Mouse (Mus musculus) heart, postnatal 25 days (tissue): ENCODE results near the gene Arhgap10. TPM values are rescaled to one million over a fixed set of nuclear protein-coding genes. Genes with fewer than 3 reads are reported as not detected.

ENCODE experiments used
- DNase-seq: peaks from one replicate; pipeline ENCODE4 v3.0.0; 2022; ENCODE audit warnings: low spot score
- intact Hi-C: fragments of 180-260 bp; cut with DNase I; formaldehyde crosslinking; loops from one replicate; pipeline ENCODE4 v1.15.1; 2025
- total RNA-seq, 2 experiments: library from RNA; stranded (reverse); gene quantifications; 2 replicates each; pipeline ENCODE4 v1.2.3; 2021

Arhgap10 gene
- total RNA-seq, 2 experiments from 2014 or later, result 51.2 to 58.0 TPM

DNA sequence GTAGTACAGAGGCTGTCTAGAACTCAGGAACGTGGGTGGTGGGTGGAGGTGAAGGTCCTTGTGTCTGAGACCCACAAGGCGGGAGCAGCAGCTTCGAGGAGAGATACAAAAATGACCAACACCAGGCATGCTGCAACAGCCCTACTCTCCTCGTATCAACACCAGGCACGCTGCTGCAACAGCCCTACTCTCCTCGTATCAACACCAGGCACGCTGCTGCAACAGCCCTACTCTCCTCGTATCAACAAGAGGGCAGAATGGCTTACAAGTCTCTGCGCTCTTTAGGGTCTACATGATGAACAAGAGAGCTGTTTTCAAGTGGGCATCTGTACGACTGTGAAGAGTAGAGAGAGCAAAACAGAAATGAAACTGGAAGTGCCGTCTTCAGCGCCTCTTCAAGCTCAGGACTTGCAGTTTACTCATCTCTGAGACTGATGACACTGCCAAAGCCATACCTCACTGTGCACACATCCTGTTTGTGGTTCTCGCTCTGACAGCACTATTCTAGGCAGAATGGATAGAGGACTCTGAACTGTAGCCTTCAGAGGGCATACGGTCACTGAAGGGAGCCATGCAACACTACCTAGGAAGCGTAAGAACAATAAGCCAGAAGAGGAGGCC lies 95.0 kb downstream of the Arhgap10 start:
- DNase-seq, result no peak
- intact Hi-C loops, result no loop called here

DNA sequence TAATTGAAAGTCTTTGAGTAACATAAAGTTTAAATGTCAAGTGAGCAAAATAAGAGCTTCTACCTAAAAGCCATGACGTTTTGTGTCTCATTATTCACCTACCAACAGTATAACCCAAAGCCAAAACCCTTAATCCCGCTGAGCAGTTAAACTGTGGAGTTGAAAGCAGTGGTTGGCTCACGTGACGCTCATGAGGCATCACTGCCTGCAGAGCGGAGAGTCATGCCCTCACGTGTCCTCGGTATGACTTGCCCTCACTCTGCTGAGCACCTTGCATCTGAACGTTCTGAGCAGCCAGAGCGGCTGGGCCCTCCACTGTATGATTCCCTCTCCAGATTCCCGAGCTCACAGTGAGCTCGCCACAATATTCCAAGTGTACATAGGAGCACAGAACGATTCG lies 96.2 kb downstream of the Arhgap10 start:
- DNase-seq, result no peak

DNA sequence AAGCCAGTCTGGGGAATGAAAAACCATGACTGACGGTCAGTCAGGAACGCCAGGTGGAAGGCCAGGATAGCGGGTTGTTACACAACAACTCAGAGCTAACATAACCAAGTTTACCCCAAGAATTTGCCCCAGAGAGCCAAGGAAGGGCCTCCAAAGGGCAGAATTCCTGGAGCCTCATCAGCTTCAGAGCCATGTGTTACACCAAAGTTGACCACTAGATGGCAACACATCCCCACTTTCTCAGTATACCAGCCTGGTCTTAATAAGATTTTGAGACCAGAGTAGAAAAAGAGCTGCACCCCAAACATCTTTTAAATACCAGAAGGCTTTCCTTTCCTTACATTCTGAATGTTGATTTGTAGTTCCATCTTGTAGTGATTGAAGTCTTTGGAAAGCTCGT lies 98.0 kb downstream of the Arhgap10 start:
- intact Hi-C loops, result loop anchor here (1.0 to 10.0 kb wide), 3 partner anchors 17 to 585 kb away; no protein-coding TSS in a partner anchor
- DNase-seq, result no peak

More for the DNA sequence above, 96.2 kb downstream of the Arhgap10 start:
- intact Hi-C loops, result loop anchor here (2.0 kb wide), 1 partner anchor 15 kb away; no protein-coding TSS in a partner anchor

DNA sequence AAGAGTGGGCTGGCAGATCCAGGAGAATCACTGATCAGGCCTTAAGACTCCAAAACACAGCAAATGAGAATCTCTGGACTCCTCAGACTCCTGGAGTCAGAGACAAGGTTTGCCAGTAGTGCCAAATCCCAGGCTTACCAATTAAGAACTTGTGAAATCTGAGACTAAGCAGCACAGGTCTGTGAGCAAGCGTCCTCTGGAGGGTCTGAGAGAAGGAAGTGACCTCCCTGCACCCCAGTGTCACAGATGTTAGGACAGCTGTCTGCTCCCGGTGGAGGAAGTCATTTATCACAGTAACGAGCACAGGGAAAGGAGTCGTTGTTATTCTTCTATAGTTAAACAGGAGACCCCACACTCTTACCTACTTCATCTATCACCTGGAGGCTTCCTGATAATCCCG lies 101.0 kb downstream of the Arhgap10 start:
- intact Hi-C loops, result loop anchor here (10.0 kb wide), 1 partner anchor 588 kb away; no protein-coding TSS in a partner anchor
- no peak for DNase-seq

DNA sequence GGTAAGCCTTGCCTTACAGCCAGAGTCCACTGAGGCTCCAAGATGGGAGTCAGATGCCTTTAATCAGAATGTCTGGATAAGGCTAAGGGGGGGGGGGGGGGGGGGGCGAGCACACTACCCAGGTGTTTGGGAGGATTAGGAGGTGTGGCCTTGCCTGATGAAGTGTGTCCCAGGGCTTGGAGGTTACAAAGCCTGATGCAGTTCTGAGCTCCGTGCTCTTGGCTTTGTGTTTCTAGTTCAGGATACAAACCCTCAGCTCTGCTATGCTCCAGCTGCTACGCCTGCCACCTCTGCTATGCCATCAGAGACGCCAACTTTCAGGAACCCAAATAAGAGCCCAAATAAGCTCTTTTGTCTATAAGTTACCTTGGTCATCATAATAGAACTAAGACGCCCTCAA lies 101.7 kb downstream of the Arhgap10 start:
- intact Hi-C loops, result loop anchor here (10.0 kb wide), 1 partner anchor 589 kb away; no protein-coding TSS in a partner anchor

DNA sequence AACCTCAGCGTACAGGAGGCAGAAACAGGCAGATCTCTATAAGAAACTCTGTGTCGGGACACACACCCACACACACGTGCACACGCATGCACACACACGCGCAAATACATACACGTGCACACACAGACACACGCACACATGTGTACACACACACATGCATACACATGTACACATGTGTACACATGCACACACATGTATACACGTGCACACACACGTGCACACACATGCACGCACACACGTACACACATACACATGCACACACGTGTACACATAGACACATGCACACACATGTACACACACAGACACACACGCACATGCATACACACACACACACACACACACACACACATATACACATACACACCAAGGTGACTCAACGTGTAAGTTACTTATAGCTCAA lies 106.5 kb downstream of the Arhgap10 start:
- intact Hi-C loops, result loop anchor here (10.0 kb wide), 1 partner anchor 594 kb away; no protein-coding TSS in a partner anchor
- DNase-seq, result no peak

More for the DNA sequence above, 101.7 kb downstream of the Arhgap10 start:
- DNase-seq, result no peak

DNA sequence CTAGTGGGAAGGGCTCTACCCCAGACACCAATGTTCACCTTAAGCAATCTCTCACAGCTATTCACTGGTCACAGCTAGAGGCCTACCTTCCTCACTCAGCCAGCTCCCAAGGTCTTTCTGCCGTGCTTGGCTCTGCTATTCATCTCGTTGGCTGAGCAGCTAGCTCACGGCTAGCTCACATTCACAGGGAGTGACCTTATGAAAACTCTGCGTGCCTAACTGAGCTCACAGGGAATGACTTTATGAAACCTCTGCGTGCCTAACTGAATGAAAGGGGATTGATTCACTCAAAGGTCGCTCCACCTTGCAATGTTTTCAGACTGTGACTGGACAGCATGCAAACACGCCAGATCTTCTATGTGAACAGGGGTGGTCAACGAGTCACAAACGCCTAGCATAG lies 107.4 kb downstream of the Arhgap10 start:
- intact Hi-C loops, result loop anchor here (10.0 kb wide), 1 partner anchor 594 kb away; no protein-coding TSS in a partner anchor
- DNase-seq, result no peak

DNA sequence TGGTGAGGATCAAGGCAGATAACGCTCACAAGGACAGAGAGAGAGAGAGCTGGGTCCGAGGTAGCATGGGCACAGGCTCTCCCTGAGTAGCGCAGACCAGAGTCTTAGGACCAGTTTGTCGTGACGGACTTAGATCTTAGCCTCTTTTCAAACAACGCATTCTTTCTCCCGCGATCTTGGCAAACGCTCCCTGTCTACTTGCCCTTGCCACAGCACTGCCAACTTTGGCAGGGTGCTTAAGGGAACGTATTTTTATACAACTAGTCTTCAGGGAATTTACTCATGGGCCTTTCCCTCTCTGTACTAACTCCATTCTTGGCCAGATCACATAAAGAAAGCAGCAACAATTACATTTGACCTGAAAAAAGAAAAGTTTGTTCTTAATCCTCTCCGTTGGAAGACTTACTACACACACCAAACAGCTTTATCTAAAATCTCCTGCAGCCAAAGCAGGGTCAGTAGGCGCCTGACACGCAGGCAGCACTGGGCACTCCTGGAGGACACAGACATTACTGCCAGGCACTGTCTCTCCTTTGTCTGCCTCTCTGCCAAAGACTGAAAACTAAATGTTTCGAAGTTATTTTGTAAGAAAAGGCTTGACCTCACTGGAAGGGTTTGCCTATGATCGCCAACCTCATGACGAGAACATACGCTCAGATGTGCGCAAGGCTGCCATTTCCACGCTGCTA lies 109.1 kb downstream of the Arhgap10 start:
- no peak for DNase-seq
- intact Hi-C loops, result no loop called here

DNA sequence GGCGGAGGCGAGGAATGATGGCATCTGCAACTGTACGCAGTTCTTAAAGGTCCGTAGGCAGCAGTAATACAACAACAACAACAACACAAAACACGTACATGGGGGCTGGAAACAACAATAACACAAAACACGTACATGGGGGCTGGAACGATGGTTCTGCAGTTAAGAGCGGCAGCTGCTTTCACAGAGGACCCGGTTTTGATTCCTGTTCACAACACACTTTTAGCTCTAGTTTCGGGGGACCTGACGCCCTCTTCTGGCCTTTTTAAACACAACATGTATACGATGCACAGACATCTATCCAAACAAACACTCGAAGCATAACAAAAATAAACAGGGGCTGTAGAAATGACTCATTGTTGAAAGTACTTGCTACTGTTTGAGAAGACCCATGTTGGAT lies 110.9 kb downstream of the Arhgap10 start:
- no peak for DNase-seq
- intact Hi-C loops, result no loop called here

DNA sequence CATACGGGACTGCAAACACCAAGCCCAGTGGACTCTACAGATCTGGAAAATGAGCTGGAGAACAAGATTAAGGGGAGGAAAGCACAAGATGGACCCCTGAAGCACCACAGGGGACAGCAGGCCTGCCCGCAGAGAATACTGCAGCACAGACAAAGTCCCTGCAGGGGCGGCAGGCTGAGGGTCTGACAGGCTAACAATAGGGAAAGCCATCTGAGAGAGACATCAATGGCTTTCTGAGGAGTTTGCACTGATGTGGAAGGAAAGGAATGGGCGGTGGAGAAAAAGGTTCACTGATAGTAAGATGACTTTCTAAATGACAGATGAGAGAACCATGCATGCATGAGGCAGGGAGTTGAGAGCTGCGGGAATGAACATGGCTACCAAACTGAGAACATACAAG lies 111.3 kb downstream of the Arhgap10 start:
- intact Hi-C loops, result no loop called here
- DNase-seq, result no peak

DNA sequence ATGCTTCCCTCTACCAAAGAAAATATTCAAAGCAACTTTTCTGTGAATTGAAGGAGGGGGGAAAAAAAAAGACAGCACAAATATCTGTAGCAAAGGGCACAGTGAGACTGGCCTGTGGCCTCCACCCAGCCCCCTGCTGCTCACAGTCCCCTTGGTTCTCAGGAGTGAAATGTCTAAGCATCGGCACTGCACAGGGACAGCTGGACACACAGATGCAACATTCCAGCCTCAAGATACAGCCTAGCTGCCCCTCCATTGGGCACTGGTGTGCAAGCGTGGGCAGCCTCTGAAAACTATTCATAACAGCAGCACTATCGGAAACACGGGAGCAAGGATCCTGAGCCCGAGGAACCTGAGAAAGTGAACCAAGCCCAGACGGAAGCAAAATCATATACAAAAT lies 113.7 kb downstream of the Arhgap10 start:
- DNase-seq, result no peak
- intact Hi-C loops, result no loop called here

DNA sequence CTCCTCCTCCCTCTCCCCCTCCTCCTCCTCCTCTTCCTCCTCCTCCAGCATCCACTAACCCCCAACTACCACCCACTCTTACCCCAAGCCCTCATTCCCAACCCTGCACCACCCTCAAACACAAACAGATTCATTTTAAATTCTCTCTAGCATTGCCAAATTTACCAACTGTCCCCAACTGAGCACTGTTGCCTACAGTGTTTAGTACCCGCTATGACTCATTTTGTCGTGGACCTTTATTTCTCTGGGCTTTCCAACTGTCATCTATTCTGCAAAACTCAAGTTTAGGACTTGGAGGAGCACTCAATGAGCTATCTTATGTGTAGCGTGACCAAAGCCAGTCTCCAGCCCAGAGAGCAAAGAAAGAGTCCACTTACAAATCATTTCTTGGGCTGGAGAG lies 115.8 kb downstream of the Arhgap10 start:
- intact Hi-C loops, result no loop called here
- no peak for DNase-seq

DNA sequence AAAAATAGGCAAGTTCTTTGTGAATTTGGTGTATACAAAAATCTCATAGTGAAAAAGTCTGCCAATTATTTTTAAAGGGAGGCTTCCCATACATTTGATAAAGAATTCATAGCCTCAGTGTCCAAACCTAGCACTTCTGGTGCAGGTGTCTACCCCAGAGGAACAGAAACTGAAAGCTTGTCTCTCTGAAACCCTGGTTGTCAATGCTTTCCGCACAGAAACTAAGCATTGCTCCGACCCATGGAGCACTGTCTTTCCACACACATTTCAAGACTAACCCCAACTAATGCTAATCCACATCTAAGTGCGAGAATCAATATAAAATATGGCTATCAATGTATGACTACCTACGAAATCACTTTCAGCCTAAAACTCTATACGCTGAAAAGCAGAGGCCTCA lies 116.6 kb downstream of the Arhgap10 start:
- DNase-seq, result no peak
- intact Hi-C loops, result no loop called here

DNA sequence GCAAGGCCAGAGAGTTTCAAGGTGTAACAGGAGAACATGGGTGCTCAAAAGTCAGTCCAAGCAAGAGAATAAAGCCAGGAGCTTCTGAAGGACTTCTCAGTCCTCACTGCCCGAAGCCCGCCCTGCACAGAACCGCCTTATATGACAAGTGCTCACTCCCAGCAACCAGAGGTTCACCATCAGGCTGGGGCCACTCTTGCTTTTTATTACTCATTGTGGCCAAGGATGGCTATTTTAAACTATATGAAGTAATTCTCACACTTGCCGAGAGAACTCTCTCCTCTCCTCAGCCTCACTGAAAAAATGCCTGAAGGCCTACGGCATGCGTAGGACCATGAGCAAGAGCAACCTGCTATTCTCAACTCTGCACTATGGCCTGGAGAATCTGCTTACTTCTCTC lies 133.7 kb downstream of the Arhgap10 start:
- no peak for DNase-seq
- intact Hi-C loops, result no loop called here

DNA sequence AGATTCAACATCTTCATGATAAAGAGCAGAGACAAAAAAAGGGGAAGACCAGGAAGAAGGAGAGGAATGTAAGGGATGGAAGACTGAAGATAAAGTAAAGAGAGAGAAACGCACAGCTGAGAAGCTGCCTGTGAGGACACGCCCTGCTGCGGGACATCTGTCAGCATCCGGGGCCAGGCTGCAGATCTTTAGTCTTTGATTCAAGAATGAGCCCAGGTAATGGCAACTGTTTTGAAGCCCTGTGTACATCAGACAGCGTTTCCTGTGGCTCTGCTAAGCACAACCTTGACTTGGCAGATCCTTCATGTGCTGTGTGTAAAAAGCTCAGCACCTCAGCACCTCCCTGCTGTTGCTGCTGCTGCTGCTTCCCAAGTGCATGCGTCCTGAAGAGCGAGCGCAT lies 134.1 kb downstream of the Arhgap10 start:
- intact Hi-C loops, result no loop called here
- DNase-seq, result no peak

DNA sequence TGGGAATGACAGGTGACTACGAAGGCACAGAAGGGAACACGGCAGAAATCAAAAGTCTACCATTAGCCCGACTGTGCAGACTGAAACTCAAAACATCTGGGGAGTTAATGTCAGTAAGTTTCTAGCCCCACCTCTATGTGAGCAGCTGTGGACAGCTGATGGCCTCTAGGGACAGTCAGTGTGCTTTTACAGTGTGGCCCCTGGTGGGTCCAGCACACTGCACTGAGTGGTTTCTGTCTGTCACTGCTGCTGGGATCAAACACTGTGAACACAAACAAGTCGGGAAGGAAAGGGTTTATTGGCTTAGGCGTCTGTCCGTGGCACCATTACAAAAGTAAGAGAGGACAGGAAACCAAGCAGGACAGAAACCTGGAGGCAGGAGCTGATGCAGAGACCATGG lies 136.9 kb downstream of the Arhgap10 start:
- DNase-seq, result no peak
- intact Hi-C loops, result no loop called here

DNA sequence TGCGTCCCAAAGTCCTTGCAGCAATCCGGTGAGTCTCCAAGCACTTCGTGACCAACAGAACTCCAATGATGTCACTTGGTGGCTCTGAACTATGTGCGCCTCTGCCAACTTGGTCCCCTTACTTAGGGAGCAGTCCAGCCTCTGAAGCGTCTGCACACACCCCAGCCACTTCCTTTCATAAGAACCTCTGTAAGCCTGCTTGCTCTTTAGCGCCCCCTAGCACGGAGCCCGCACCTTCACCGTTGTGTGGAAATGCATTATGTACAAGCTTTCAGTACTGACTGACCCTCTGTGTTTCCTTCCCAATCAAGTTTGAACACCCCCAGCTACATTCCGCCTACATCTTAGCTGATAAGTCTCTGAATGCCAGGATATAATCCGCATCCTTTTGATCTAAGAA lies 138.5 kb downstream of the Arhgap10 start:
- intact Hi-C loops, result no loop called here
- DNase-seq, result no peak

DNA sequence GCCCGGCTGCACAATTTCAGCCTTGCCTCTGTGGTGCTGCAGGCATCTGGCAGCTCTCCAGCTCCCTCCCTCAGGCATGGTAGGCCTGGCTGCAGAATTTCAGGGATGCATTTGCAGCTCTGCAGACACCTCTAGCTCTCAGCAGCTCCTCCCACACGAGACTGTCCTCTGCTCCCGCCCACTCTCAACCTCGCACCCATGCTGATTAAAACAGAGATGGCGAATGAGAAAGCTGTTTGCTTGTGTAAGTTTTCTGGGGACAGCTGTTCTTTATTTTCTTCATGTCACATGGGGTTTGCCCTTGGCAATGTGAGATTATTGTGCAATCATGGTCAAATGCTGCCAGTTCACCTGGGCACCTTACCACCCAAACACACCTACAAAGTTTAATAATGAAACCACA lies 141.3 kb downstream of the Arhgap10 start:
- no peak for DNase-seq
- intact Hi-C loops, result no loop called here

DNA sequence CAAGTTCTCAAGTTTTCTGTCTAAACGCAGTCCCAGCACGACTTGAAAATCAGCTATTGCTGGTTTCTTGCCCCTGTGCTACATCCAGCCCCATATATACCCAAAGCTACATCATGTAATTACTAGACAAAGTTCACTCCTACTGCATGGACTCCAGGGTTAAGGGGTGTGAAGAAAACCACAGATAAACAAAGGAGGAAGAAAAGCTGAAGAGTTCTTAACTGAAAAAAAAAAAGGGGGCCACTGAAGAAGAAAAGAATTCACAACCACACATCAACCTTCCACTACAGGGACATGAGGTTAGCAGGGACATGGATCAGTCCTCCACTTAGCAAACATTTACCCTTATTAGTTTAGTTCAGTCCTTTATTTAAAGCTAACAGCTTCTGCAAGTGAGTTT lies 141.8 kb downstream of the Arhgap10 start:
- intact Hi-C loops, result no loop called here
- no peak for DNase-seq

DNA sequence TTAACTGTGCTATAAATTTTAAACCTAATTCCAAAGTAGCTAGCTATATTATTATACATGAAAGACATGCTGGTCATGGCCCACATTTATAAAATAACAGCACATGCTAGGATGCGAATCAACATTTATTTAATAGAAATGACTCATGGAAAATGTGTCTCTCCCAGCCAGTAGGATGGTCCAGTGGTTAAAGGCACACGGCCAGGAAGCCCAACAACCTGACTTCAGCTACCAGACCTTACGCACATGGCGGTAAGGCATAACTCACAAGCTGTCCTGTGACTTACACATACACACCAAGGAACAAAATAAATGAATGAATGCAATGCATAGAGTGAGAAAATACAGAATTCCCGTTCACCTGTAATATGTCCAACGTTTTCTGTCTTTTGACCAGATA lies 146.7 kb downstream of the Arhgap10 start:
- intact Hi-C loops, result no loop called here
- no peak for DNase-seq

DNA sequence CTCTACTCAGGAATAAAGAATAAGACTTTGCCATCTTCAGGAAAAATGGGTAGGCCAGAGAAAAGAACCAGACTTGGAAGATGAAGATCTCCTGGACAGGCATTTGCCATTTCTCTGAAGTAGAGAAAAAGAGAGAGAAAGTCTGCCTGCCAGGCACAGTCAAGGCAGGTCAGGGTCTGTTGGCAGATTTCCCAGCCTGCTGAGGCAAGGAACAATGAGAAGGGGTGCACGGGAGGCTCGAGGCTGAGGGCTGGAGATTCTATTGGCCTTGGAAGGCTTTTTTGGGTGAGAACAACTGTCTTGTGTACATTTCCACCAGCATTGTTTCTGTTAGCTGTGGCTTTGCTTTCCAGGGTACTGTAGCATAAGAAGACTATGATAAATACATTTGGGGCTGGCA lies 147.4 kb downstream of the Arhgap10 start:
- intact Hi-C loops, result no loop called here
- no peak for DNase-seq

DNA sequence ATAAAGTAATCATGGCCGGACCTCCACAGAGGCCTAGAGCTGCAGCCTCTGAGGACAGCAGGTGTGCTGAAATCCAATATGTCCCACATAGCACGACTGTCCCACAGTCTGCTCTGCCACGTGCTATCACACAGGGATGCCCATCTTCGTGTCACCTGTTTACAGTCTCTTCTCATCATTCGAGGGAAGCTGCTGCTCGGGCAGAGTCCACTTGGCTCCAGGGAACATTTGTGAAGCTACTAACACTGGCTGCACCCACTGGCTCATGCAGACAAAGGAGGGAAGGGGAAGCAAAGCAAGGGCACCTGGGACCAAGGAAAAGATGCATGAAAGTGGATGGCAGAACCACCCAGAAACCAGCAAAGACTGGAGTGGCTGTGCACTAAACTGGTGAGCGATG lies 148.1 kb downstream of the Arhgap10 start:
- intact Hi-C loops, result no loop called here
- no peak for DNase-seq
